Mouse (Mus musculus): ENCODE data around the gene Spata13. TPM values are rescaled to one million over a fixed set of nuclear protein-coding genes. Genes with fewer than 3 reads are reported as not detected.

Gene Spata13
- total RNA-seq, 2 experiments from 2014 or later = 23.6 to 28.3 TPM

DNA sequence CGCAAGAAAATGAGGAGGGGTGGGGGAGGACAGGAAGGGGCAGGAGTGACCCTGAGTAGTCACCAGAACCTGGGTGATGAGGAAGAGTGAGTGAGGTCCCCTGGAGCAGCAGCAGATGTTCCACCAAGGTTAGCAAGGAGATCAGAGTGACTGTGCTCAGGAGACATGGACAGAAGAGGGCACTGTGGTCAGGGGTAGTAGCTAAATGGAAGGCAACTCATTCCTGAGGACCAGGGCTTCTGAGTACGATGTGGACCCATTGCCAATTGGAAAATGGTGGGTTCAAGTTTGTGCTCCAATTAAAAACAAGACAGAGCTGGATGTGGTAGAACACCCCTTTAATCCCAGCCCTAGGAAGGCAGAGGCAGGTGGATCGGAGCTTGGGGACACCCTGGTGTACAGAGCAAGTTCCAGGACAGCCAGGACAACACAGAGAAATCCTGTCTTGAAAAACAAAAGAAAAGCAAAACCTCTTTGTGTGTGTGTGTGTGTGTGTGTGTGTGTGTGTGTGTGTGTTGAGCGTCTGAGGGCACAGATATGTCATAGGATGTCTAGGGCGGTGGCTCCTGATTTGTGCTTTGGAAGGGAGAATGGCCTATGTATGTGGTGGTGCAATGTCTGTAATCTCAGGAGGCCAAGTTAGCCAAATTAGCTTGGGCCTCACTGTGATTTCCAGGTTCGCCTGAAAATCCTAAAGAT is 77.9 kb downstream of the Spata13 start:
- no peak for DNase-seq (ENCODE audit: low spot score in 2 of 2)

DNA sequence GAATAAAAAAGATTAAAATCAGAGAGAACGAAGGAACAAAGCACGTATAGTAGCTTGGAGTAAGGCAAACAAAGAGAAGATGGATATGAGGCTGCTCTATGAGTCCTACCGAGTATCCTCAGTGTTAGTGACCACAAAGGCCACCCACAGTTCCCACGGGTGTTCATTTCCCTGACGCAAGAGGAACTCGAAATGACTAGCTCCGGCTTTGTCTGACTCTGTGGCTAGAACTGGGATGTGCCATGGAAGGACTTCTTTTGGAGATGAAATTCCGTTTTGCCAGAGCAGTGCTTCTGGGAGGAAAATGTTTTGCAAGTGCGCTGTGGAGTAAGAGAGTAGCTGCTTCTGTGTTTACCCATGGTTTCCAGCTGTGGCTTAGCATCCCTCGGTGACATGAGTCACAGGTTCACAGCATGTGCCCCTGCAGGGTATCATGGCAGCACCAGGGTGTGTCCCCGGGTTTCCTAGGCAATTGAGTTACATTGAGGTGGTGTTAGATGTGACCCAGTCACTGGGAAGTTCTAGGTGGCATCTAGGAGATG is 78.6 kb downstream of the Spata13 start:
- DNase-seq (ENCODE audit: low spot score in 2 of 2) = no peak

DNA sequence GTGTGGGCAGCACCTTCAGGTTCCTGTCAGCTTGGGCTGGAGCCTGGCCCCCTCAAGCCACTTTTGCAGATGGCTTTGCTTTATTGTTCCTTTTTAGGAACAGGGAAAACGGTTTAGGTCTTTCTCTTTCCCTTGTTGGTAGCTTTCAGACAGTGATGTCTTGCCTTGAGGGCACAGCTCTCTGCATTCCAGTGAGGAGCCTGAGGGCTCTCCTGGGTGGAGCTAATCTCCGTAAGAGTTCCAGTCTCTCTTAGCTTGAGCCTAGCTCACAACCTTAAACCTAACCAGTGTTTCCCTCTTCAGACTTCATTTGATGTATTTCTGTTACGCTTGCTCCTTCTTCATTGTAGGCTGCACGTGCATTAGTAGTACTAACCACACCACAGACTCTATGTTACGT is 81.9 kb downstream of the Spata13 start:
- DNase-seq (ENCODE audit: low spot score in 2 of 2) = no peak

DNA sequence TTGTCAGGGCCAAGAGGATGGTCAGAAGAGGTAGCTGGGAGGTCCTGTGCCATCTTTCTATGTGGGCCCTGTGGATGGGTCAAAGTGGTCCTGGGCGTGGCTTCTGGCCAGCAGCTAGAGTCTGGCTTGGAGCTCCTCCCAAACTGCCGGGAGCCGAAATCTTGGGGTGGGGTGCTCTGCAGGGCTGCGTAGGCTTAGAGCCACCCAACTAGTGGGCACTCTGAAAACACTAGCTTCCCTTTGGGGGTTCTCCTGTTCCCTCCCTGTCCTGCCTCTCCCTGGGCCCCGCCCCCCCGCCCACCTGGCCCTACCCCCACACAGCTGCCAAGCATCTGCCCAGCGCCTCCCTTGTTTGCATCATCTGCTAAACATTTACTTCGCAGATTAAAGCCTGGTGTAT is 87.5 kb downstream of the Spata13 start:
- no peak for DNase-seq (ENCODE audit: low spot score in 2 of 2)

DNA sequence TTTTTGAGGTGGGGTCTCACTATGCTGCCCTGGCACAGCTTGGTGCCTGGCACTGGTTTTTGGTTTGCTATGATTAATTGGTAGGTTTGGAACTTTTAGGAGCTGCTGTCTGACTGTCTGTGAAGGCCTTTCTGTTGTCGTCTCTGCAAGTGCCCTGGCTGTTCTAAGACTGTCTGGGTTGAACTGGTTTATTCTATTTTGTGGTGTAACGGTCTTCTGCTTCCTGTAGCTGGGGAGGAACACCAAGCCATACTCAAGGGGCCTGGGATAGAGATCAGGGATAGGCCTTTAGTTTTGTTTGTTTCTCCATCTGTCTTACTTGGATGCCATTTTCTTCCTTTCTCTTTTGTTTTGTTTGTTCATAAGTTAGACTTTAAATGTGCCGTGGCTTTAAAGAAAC is 88.1 kb downstream of the Spata13 start:
- no peak for DNase-seq (ENCODE audit: low spot score in 2 of 2)

DNA sequence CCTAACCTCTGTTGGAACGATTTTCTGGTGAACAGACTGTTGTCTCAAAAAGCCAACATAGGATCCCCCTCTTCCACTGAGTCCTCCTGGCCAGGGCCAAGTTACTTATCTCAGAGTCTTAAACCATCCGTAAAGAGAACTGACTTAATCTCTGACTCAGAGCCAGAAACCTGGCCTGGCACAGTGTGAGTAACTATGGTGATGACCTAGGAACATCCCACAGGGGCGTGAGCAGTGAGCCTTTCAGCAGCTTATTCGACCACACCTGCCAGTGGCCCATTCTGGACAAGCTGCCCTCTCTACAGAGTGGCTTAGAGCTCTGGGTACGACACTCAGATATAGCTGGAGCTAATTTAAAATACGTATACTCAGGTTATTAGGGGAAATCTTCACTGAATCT is 92.3 kb downstream of the Spata13 start:
- DNase-seq (ENCODE audit: low spot score in 2 of 2) = no peak

DNA sequence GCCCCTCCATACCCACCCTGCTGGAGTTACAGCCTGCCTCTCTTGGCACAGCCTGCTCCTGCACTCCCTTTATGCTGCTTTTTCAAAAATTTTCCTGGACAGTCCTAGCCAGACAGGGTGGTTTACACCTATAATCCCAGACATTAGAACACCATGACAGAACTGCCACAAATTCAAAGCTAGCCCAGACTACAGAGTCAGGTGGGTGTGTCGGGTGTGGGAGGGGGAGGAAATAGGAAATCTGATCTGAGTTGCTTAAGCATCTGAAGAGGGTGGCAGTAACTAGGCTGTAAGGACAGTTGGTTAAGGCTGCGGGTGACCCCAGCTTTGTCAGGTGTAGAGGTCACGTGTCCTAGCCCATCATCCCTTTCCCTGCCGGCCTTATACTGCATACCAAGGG is 93.3 kb downstream of the Spata13 start:
- DNase-seq (ENCODE audit: low spot score in 2 of 2) = no peak

DNA sequence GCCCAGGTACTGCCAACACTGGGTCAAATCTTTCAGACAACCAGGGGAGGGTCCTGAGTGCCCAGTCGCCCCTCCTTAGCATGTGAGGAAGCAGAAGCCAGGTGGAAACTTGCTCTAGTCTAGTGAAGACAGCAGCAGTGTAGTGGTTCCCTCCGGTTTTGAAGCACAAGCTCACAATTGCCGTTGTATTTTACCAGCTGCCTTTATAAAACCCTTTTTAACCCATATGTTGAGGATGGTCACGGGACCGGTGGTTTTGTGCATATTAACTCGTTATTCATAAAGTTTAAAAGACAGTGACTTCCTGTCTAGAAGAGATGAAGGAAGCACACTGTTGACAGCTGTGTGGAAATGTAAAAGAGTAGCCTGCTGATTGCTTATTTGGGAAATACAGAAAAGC is 98.3 kb downstream of the Spata13 start:
- DNase-seq (ENCODE audit: low spot score in 2 of 2) = no peak

DNA sequence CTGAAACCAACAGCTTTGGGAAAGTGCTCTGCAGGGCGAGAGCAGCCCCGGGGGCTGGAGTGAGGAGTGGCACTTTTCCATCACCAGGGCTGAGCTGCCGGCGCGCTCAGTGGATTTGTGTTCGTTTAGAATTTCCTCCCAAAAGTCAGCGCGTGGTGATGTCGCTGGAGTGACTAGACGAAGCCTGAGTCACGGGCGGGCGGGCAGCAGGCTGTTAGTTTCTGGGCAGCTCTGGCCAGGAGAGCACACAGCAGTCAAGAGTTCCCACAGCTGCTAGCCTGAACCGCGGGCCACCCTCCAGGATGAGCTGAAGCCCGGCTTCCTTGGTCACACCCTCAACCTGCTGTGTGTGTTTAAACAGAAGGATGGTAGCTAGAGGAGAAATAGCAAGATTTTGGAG is 99.0 kb downstream of the Spata13 start:
- DNase-seq (ENCODE audit: low spot score in 2 of 2) = peak; percentile 26 to 48

DNA sequence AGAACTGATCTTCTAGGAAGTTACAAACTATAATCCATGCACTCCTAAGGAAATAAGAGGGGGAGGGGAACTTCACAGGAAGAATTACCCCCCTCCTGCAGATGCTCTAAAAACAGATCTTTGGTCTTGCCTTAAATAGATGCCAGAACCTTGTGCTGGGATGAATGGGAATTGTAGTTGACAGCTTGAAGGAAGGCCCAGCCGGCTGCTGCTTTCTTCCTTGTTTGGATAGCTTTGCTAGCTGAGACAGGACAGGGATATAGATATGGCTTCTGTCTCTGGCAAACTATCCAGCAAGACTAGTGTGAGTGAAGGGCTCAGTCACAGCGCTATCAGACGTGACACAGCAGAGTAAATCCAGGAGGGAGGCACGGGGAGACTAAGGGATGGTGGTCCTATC is 99.9 kb downstream of the Spata13 start:
- DNase-seq (ENCODE audit: low spot score in 2 of 2) = peak; percentile 18 to 46

DNA sequence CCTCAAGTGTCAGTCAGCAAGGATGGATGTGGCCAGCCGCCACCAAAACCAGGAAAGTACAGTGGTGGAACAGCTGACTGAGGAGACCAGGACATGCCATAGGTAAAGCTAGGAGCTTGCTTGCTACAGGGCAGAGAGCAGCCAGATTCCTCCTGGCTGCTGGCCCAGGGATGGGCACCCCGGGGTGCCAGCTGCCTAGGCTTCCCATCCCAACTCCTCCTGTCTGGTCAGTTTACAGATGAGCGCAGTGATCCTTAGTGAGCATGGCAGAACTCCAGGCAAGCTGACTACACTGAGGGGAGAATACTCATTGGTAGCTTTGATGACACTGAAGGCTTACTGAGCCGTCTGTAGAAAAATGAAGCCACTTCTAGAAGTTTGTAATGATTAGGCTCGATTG is 101.4 kb downstream of the Spata13 start:
- no peak for DNase-seq (ENCODE audit: low spot score in 2 of 2)

DNA sequence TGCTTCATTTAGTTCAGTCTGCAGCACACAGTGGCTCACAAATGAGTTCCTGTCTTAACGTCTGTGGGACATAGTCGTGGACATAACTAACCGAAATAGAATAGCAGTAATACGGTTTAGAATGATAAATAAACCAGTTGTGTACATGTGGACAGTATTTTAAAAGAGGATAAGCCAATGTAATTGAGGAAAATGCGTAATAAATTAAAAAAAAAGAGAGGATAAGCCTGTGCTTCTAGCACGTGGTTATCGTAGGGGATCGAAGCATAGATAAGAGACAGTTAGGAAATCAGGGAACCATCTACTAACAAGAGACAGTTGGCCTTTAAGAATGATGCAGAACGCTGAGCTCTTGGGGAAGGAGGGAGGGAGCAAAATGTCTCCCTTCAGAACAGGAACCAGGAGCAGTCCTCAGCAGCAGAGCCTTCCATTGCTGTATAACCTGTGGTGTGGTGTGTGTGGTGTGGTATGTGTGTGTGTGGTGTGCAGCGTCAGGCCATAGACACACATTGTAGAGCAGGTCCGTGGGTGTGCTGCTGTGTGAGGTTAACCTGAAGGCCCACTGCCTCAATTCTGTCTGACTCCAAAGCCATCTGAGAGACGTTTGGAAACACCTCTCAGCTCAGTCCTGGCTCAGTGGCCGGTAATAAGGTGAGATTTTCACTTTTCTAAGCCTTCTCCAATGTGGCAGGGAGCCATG is 102.2 kb downstream of the Spata13 start:
- DNase-seq (ENCODE audit: low spot score in 2 of 2) = no peak

DNA sequence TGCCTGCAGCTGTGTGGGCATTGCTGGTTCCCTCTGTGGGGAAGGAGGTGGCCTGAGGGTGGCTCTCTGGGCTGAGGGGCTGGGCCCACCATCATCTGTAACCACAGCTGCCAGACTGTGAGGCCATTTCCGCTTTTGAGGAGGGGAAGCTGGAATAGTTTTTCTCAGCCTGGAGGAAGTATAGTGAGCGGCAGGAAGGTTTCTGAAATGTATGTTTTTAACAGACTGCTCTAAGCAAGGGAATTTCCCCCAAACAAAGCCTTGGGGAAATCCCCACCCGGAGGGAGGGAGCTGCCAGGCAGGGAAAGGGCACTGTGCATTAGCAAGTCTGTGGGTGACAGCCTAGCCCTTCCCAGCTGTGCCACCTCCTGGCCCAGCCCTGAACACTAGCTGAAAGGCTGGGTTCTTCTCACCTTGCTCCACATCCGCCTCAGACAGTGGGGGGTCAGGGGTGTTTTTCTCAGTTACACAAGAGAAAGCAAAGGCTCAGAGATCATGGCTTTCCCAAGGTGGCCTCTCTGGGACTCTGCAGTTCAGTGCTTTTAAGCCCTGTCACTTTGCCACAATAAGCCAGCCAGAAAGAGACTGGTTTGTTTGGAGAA is 102.9 kb downstream of the Spata13 start:
- DNase-seq (ENCODE audit: low spot score in 2 of 2) = no peak

DNA sequence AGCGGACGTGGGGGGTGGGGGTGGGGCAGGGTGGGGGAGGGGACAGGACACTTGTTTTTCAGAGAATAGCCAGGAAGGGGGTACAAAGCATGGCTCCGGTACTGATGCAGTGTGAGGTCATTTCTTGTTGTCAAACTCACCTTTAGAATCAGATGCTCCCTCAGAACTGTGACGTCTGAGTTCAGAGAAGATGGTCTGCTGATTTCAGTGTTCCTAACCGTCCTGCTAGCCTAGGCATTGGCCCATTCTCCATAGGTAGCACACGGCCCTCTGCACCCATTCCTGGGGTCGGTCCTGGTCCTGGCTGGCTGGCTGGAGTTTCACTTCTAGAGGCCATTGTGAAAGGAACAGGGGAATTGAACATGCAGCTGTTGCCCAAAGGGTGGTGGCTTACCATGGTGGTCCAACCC is 103.4 kb downstream of the Spata13 start:
- no peak for DNase-seq (ENCODE audit: low spot score in 2 of 2)

DNA sequence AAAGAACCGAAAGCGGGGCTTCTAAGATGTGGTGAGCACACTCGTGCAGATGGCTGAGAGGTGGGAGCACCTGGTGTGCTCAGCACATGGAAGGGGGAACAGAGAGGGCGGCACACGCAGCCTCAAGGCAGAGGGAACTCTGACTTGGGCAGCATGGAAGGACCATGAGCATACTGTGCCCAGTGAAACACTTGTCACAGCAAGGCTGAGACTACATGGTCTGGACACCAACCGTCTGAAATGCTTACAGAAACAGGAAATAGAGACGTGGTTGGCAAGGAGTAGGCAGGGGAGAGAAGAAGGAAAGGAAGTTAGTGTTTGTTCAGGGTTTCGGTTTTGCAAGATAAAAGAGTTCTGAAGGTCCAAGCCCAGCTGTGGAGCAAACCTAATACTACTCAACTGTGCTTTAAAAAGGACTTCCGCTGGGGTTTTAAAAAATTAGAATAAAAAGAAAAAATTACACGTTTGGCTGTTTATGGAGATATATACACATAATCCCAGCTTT is 104.7 kb downstream of the Spata13 start:
- DNase-seq (ENCODE audit: low spot score in 2 of 2) = no peak

DNA sequence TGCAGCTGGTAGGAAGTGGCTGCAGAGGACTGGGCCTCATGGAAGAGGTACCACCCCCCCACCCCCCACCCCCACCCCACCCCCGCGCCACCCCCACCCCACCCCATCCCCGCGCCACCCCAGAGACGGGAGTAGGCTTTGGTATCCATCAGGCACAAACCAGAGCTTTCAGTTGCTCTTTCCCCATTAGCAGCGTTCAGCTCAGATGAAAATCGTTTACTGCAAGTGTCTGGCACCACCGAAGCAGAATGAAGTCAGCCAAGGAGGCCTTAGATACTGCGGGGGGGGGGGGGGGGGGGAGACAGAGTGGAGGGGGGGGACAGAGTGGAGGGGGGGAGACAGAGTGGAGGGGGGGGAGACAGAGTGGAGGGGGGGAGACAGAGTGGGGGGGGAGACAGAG is 105.4 kb downstream of the Spata13 start:
- DNase-seq (ENCODE audit: low spot score in 2 of 2) = no peak

DNA sequence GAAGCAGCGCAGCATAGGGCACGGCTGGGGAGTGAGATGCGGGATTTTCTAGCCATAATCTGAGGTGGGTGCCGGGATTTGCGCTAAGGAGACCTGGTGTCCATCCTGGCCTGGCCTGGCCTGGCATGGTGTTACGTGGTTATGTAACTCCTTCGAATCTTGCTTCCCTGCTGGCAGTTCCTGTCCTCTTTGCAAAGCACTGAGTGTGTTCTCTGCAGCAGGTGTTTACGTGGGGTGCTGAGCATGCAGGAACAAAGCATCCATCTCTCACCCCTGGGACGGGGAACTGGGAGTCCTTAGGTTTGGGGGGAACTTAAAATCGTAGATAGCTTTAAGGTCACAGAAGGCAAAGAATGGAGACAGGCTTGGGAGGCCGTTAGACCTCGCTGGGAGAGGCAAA is 105.8 kb downstream of the Spata13 start:
- peak in 1 of 2 experiments; percentile 47 for DNase-seq (ENCODE audit: low spot score in 2 of 2)

DNA sequence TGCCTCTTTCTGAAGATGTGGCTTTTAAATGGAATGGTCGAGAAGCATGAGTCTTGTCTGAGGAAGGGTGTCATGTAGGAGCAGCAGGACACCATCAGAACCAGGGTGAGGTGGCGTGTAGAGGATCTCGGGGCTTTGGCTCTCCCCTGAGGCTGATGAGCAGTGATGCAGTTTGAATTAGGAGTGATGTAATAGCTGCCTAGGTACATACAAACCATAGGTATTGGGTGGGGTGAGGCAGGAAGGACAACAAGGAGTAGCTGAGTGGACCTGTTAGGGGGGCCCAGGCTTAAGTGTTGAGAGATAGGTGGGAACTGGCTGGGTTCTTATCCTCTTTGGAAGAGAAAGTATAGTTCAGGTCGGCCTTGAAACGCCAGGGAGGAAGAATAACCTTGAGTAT is 106.7 kb downstream of the Spata13 start:
- DNase-seq (ENCODE audit: low spot score in 2 of 2) = no peak

DNA sequence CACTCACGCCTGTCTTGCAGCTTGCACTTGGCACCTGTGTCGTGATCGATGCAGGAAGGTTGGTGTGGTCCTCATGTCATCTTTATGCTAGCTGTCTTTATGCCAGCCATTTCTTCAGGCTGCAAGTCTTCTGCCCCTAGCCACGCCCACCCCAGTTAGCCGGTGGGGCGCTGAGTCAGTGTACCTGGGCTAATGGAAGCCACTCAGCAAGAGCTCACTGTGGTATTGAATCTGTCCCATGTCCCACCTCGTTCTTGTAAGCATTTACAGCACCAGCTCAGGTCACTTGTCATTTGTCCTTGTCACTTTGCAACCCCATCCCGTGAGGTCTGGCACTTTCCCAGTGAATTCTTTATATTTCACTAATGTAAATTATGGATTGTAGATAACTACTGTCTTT is 107.2 kb downstream of the Spata13 start:
- DNase-seq (ENCODE audit: low spot score in 2 of 2) = no peak

DNA sequence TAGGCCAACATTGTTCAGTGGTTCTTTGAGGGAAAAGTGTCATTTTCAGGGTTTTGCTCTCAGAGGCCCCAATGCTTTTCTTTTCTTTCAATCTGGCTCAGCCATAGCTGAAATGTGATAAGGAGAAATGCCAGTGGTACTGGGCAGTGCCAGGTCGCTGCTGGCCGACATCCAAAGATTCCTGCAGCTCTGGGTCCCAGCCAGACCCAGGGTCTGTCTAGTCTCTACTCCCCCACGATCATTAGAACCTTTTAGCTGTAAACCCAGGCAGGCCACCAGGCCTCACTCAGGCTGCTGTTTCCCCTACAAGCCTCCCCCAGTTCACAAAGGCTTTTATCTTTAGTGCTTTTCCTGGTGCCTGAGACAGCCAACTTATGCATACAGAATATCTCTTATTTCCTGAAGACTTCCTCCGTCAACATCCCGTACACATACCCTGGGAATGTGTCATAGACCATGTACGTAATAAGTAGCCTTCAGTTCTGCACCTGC is 107.7 kb downstream of the Spata13 start:
- no peak for DNase-seq (ENCODE audit: low spot score in 2 of 2)

DNA sequence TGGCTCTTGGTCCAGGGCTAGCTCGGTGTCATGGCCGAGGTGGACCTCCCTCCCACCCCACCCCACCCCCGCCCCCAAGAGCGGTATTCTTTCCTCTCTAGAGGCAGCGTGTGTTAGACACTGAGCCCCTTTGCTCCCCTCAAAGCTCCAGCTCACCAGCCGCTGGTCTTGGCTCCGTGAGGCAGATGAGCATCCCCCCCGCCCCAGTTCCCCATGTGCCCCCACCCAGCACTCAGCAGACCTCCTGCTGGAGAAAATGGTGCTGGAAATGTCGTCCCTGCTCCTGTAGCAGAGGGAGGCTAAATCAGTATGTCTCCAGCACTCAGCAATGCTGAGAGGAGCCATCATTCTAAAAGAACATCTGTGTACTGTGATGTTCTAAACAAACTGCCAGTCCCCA is 109.9 kb downstream of the Spata13 start:
- no peak for DNase-seq (ENCODE audit: low spot score in 2 of 2)

DNA sequence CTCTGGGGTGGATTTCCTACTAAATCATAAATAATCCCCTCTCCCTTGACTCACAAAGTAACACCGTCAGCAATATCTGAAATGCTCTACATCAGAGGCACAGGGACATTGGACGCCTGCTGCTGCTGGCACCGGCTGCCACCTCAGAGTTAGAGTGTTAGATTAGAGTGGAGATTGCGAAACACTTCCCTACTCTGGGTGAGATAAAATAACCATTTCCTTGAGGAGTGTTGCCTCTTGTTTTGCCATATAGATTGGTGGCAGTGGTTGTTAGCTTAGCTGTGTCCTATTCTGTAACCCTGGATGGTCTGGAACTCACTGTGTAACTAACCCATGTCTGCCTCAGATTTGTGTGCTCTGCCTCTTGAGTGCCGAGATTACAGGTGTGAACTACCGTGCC is 111.4 kb downstream of the Spata13 start:
- DNase-seq (ENCODE audit: low spot score in 2 of 2) = no peak

Measured in layer of hippocampus, adult 18-20 months (tissue).